Mouse (Mus musculus): ENCODE data around the gene Olfr354.

Olfr354 gene

GRCm38 (mm10) chr2:36905380-36905779 is at the start of gene Olfr354:
Gene Olfr354 (plus strand): TSS chr2:36905680.
- DNase-seq (ENCODE audit: extremely low spot score, low read depth, low spot score) = no peak

GRCm38 (mm10) chr2:36862560-36862959 is 42.9 kb upstream of the Olfr354 start, which contains the start of gene Olfr351:
Gene Olfr351 (minus strand): TSS chr2:36862660.
- no peak for DNase-seq (ENCODE audit: extremely low spot score, low read depth, low spot score)

- DNase-seq (ENCODE audit: extremely low spot score, low read depth, low spot score) = no peak
These were observed 37.3 kb upstream of the Olfr354 start, which contains the start of gene Olfr352 for GRCm38 (mm10) chr2:36868160-36868559. Gene Olfr352 (plus strand): TSS chr2:36868460.

- DNase-seq (ENCODE audit: extremely low spot score, low read depth, low spot score) = no peak
These were observed 12.6 kb upstream of the Olfr354 start, which contains the start of gene Olfr353 for GRCm38 (mm10) chr2:36892836-36893235. Gene Olfr353 (minus strand): TSS chr2:36892936.

GRCm38 (mm10) chr2:36897114-36897513 is 8.4 kb upstream of the Olfr354 start:
- DNase-seq (ENCODE audit: extremely low spot score, low read depth, low spot score) = no peak

- no peak for DNase-seq (ENCODE audit: extremely low spot score, low read depth, low spot score)
These were observed 23.3 kb downstream of the Olfr354 start, which contains the start of gene Olfr355 for GRCm38 (mm10) chr2:36928797-36929196. Gene Olfr355 (minus strand): TSS chr2:36928897.

- no peak for DNase-seq (ENCODE audit: extremely low spot score, low read depth, low spot score)
These were observed 31.3 kb downstream of the Olfr354 start, which contains the start of gene Olfr356 for GRCm38 (mm10) chr2:36936821-36937220. Gene Olfr356 (plus strand): TSS chr2:36937121.
